Mouse (Mus musculus) testis, adult 2 months (tissue): ENCODE data around the gene Trak2.

Experiments used
- CTCF ChIP-seq: fragments of 200-500 bp; IDR thresholded peaks from 2 replicates; pipeline ENCODE4 v1.5.1; 2012; ENCODE audit warnings: low read depth, mild to moderate bottlenecking, inconsistent platforms, low read length, moderate library complexity; ENCODE audit not compliant: control insufficient read depth, insufficient read depth, insufficient replicate concordance
- POLR2A ChIP-seq: fragments of 200-500 bp; IDR thresholded peaks from 2 replicates; pipeline ENCODE4 v1.6.1; 2012; ENCODE audit warnings: low read depth, mild to moderate bottlenecking, inconsistent platforms, low read length, moderate library complexity; ENCODE audit not compliant: control insufficient read depth

DNA sequence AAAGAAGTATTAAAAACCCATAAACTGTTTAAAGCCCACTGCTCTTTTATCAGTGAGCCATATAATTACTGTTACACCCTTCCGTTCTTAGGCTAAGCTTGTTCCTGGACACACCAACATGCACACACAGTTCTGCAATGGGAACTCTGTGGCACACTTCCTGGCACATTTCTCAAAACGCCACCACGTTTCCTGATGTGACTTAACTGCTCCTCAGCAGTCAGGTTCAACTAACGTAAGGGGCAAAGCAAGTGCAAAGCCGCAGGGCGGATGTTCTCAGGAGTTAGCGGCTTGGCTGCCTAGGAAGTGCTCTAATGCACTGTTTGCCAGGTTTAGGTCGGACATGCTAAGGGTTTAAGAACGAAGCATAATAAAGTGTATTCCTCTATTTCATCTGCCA lies 17.0 kb downstream of the Trak2 start:
- TF ChIP-seq CTCF (no peak), POLR2A (no peak)
